Mouse (Mus musculus): Measurements from ENCODE around the gene Mbtd1.

Gene Mbtd1

GRCm38 (mm10) chr11:93950045-93950444 lies 64.4 kb downstream of the Mbtd1 start:
- no peak for DNase-seq

GRCm38 (mm10) chr11:93952376-93952775 lies 66.7 kb downstream of the Mbtd1 start:
- DNase-seq: no peak

GRCm38 (mm10) chr11:93954738-93955255 lies 69.1 kb downstream of the Mbtd1 start:
- DNase-seq: no peak

GRCm38 (mm10) chr11:93955256-93956150 lies 69.9 kb downstream of the Mbtd1 start:
- DNase-seq: peak; percentile 72

GRCm38 (mm10) chr11:93956159-93956558 lies 70.5 kb downstream of the Mbtd1 start, which contains the start of gene Nme2:
TSS of gene Nme2 (minus strand) at chr11:93956259.
- no peak for DNase-seq

- no peak for DNase-seq
These were observed 71.4 kb downstream of the Mbtd1 start for GRCm38 (mm10) chr11:93957031-93957555.

- no peak for DNase-seq
These were observed 72.1 kb downstream of the Mbtd1 start for GRCm38 (mm10) chr11:93957746-93958145.

- no peak for DNase-seq
These were observed 75.8 kb downstream of the Mbtd1 start for GRCm38 (mm10) chr11:93961482-93961881.

GRCm38 (mm10) chr11:93963013-93963412 lies 77.4 kb downstream of the Mbtd1 start:
- no peak for DNase-seq

GRCm38 (mm10) chr11:93965391-93965790 lies 79.7 kb downstream of the Mbtd1 start:
- no peak for DNase-seq

- no peak for DNase-seq
These were observed 81.7 kb downstream of the Mbtd1 start for GRCm38 (mm10) chr11:93967381-93967780.

GRCm38 (mm10) chr11:93968005-93968847 lies 82.6 kb downstream of the Mbtd1 start, which contains the start of the genes Gm20390 and Nme1:
TSS of gene Gm20390 (minus strand) at chr11:93968293.
TSS of gene Nme1 (minus strand) at chr11:93968521.
- DNase-seq: peak; percentile 97

- no peak for DNase-seq
These were observed 83.1 kb downstream of the Mbtd1 start for GRCm38 (mm10) chr11:93968848-93969128.

- DNase-seq: no peak
These were observed 83.5 kb downstream of the Mbtd1 start for GRCm38 (mm10) chr11:93969171-93969570.

- no peak for DNase-seq
These were observed 84.1 kb downstream of the Mbtd1 start for GRCm38 (mm10) chr11:93969799-93970198.

GRCm38 (mm10) chr11:93972951-93973350 lies 87.3 kb downstream of the Mbtd1 start:
- DNase-seq: no peak

GRCm38 (mm10) chr11:93979502-93980049 lies 93.9 kb downstream of the Mbtd1 start:
- DNase-seq: no peak

- no peak for DNase-seq
These were observed 99.0 kb downstream of the Mbtd1 start for GRCm38 (mm10) chr11:93984619-93985018.

- DNase-seq: no peak
These were observed 99.6 kb downstream of the Mbtd1 start for GRCm38 (mm10) chr11:93985265-93985664.

GRCm38 (mm10) chr11:93986298-93986697 lies 100.6 kb downstream of the Mbtd1 start:
- no peak for DNase-seq

- DNase-seq: no peak
These were observed 101.4 kb downstream of the Mbtd1 start for GRCm38 (mm10) chr11:93987026-93987425.

GRCm38 (mm10) chr11:93987625-93988327 lies 102.1 kb downstream of the Mbtd1 start:
- DNase-seq: no peak
